Mouse (Mus musculus): ENCODE measurements around the gene Rtkn. TPM values are rescaled to one million over a fixed set of nuclear protein-coding genes. Genes with fewer than 3 reads are reported as not detected.

Gene Rtkn
- total and polyA plus RNA-seq, 3 experiments: 9.5 to 100 (median 10.2) TPM

DNA sequence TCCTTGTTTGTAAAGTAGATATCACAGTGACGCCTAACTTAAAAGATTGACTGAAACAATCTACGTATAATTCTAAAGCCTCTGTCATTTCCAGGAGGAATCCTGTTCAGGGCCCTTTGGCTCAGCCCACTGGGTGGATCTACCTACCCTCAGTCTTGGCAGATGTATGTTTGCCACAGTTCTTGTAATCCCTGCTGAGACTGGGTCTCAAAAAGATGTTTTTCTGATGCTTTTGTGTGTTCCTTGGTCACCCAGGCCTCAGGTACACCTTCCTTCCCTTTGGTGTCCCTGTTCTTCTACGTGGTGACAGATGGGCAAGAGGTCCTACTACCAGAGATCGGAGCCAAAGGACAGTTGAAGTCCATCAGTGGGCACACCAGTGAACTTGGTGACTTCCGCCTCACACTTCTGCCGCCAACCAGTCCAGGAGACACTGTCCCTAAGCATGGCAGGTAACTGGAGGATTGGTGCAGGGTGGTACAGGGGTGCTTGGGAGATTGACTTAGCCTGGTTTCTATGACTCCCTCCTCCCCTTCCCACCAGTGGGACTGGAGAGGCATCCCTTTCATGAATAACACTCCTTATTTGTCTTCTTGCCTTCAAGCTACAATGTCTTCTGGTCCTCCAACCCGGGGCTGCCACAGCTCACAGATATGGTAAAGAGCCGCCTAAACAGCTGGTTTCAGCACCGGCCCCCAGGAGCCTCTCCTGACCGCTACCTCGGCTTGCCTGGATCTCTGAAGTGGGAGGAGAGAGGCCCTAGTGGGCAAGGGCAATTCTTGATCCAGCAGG is 18.7 kb upstream of the Rtkn start:
- no peak for DNase-seq

DNA sequence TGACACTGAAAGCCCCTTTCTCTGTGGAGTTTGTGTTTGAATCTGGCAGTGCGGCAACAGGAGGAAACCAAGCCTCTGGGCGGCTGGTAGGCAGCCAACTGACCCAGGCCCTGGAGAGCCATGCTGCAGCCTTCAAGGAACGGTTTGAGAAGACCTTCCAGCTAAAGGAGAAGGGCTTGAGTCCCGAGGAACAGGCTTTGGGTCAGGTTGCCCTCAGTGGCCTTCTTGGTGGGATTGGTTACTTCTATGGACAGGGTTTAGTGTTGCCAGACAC is 18.2 kb upstream of the Rtkn start:
- DNase-seq: no peak

DNA sequence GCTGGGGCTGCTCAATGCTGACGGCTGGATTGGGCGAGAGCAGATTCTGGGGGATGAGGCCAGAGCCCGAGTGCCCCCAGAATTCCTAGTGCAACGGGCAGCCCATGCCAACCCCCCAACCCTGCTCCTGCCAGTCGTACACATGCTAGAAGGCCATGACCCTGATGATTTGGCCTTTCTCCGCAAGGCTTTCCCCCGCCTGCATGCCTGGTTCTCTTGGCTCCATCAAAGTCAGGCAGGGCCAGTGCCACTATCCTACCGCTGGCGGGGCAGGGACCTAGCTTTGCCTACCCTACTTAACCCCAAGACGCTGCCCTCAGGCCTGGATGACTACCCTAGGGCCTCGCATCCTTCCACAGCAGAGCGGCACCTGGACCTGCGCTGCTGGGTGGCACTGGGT is 17.6 kb upstream of the Rtkn start:
- DNase-seq: peak; percentile 62

DNA sequence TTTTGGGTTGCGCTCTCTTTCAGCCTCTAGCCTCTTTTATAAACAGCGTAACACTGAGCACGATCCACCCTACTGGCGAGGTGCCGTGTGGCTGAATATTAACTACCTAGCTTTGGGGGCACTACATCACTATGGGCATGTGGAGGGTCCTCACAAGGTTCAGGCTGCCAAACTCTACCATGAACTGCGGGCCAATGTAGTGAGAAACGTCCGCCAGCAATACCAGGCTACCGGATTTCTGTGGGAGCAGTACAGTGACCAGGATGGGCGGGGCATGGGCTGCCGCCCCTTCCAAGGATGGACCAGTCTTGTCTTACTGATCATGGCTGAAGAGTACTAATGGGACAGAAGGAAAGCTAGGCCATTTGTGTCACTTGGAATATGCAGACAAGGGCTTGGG is 16.9 kb upstream of the Rtkn start:
- DNase-seq: no peak

DNA sequence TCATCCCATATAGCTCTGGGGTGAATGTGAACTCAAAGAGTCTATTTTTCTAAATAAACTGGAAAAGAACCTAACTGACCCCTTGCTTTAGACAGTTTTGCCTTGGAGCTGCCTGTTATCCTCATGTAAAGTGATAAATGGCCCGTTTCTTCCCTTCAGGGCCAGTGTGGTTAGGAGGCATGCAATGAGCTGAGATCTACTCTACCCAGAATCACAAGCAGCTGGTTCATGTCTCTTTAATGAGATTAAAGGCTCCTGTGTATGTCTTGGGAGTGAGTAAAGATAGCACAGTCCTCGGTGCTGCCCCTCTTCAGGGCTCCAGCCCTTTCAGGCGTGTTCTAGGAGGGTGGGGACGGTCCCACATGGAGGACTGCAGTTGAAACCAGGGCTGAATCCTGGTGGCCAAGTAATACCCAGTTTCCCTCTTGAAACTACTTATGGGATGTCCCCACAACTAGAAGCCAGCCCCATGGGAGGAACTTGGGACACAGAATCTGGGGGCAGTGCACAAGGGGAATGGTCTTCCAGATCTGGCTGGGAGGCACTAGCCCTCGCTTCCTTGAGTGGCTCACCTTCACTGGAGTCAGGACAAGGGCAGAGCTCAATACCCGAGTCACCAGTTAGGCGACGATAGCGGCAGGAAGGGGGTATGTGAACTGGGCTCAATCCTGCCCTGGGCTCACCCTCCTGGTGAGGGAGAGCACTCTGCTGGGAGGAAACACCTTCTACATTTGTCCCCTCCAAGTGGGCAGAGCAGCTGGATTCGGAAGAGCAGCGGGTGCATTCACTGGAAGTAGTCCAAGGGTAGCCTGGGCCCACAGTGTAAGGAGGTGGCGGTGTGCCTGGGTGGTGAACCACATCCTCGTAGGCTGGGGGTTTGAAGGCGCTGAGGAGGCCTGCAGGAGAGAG is 16.2 kb upstream of the Rtkn start:
- DNase-seq: no peak

DNA sequence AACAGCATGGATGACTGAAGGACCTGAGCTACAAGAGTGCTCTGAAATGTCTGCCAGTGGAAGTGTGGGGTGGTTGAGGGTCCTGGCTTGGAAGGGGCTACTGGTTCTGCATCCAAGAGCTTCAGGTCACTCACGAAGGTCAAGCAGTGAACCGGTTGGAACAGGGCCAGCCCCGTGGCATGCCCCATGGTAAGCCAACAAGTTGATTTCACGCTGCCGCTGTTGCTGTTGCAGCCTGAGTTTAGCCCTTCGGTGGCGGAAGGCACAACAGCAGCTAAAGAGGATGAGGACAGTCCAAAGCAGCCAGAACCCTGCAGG is 15.6 kb upstream of the Rtkn start:
- peak; percentile 47 for DNase-seq

DNA sequence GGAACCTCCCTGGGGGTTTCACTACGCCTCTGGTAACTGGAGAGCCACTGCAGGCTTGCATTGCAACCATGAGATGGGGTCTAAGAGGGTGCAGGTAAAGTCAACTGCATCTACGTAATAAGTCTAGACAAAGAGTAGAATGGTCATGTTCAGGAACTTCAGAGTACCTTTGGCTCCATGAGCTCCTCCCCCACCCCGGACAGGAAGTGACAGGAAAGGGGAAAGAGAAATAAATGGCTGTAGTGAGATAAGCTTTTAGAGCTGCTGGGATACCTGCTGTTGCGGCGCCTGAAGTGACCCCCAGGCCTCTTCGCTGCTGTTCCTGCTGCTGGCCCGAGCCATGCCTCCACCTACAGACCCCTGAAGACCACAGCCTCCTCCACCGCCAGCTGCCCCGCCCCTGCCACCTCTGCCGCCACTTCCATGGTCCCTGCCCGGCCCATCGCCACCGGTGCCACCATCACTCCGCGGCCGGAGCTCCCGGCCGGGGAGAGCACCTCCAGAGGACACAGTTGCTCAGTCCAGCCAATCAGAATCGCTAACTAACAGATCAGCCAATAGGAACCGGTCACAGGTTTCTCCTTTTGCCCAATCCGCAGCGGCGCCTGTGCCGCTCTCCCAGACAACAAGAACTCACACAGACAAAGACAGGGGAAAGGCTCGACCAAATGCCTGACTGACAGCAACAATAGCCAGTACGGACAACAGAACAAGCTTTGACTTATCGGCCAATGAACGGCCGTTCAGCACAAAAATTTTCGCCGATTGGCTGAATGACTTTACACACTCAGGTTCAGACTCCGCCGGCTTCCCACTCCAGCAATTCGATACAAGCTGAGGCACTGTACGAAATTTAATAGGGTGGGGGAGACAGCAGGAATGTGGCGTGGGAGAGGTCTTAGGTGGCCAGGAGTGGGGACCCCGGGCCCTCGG is 14.1 kb upstream of the Rtkn start, which contains the start of gene Wbp1:
TSS of gene Wbp1 (minus strand) at position 630 of the 933 bp plus-strand sequence.
- DNase-seq: peak; percentile 98

DNA sequence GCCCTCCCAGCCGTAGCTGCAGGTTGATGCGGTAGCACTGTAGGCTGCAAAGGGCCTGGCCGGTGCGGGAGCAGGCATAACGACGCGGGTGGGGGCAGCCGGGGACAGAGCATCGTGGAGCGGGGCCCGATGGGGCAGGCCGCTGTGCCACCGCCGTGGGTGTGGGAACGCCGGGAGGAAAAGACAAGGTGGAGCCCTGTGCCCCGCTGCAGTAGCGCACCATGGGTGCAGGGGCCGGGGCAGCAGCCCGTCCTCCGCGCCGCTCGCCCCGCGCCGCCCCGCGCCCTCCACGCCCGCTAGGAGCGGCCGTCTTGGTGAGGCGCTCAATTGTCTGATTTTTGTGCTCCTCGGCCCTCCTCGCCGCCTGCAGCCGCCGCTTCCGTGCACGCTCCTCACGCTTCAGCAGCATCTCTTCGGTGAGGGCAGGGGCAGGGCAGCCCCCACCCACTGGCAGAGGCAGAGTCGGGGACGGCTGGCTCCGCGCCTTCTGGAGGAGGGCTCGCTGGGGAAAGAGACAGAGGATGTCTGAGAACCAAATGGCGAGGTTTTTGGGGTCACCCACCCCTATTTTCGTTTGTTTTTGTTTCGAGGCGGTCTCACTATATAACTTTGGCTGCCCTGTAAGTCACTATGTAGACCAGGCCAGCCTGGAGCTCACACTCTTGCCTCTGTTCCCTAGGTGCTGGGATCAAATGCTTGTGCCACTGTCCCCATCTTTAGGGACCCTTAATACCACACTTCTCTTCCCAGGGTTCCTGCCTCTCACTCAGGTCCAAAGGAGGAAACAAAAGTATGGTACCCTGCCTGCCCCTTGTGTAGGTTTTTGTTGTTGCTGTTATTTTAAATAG is 13.2 kb upstream of the Rtkn start:
- no peak for DNase-seq

DNA sequence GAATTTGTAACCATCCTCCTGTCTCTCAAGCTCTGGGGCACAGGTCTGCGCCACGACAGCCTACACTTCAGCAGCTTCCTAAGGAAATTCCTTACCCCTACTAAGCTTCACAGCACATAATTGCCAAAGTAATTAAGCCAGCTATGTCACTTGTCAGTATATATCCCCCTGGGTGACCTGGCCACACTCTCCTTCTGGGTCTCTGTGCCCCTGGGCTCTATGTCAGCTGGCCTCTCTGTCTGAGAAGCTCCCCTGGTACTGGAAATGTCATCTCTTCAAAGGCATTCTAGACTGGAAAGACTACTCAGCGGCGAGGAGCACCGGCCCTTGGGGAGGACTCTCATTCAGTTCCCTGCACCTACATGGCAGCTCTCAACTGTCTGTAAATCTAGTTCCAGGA is 12.3 kb upstream of the Rtkn start:
- no peak for DNase-seq

DNA sequence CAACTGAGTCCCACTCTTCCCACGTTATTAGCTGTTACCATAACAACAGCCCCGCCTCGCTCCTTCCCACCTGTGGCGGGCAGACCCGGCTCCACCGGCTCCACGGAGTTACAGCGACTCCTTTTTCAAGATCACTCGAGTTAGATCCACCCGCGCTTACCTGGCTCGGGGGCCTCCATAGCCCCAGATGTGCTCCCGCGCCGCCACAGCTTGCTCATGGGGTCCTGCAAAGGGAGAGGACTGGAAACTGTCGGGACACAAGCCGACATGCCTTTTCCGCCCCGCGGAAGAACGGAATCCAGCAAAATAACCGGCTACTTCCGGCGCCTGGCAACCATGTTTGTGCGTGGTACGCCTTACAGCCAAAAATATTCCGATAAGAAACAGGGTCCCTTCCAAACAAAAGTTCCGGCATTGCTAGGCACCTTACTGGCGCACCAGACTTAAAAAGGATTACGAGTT is 10.4 kb upstream of the Rtkn start:
- peak; percentile 93 for DNase-seq

DNA sequence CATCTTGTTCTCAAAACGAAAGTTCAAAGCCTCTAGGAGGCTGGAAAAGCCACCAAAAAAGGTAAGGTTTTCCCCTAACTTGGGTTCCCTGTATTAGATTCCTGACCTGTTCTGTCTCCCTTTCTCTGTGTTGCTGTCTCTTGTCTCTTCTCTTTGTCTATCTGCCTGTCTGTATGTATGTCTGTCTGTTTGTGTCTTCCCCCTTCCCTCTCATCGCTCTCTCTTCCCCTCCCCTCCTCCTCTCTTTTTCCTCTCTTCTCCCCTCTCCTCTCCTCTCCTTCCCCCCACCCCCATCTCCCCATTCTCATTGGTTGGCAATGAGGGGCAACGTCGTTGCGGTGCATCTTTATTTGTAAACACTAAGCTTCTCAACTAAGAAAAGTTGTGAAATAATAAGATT is 9.9 kb upstream of the Rtkn start, which contains the start of gene Ino80b:
TSS of gene Ino80b (minus strand) at position 101 of the 400 bp plus-strand sequence.
- DNase-seq: no peak

DNA sequence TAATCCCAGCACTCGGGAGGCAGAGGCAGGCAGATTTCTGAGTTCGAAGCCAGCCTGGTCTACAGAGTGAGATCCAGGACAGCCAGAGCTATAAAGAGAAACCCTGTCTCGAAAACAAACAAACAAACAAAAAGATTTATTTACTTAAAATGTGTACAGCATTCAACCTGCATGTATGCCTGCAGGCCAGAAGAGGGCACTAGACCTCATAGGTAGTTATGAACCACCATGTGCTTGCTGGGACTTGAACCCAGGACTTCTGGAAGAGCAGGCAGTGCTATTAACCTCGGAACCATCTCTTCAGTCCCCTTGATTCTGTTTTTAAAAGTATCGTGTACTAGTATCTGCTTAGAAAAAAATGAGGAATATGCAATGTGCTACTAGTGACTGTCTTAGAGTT is 7.8 kb upstream of the Rtkn start:
- DNase-seq: no peak

DNA sequence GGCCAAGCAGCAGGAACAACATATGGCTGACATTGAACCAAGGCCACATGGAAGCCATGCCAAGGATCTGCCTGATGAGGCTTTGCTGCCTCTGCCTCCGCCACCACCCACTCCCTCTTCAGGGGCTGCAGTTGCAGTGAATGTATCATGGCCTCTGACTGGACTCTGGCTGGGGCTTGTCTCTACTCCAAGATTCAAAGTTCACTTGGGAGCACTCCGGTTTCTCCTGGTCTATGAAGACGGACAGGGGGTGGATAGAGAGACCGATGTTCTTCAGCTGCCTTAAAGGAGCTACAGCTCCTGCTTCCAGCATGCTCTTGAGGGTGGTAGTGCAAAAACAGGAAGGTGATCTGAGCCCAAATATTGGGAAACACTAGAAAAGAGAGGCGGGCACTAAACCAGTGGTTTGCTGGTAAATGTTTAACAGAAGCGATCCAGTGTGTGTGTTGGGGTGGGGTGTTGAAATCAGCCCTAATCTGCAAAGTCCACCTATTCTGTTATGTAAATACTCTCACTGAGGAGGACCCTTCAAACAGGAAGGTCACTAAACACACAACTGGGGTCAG is 3.7 kb upstream of the Rtkn start:
- no peak for DNase-seq

DNA sequence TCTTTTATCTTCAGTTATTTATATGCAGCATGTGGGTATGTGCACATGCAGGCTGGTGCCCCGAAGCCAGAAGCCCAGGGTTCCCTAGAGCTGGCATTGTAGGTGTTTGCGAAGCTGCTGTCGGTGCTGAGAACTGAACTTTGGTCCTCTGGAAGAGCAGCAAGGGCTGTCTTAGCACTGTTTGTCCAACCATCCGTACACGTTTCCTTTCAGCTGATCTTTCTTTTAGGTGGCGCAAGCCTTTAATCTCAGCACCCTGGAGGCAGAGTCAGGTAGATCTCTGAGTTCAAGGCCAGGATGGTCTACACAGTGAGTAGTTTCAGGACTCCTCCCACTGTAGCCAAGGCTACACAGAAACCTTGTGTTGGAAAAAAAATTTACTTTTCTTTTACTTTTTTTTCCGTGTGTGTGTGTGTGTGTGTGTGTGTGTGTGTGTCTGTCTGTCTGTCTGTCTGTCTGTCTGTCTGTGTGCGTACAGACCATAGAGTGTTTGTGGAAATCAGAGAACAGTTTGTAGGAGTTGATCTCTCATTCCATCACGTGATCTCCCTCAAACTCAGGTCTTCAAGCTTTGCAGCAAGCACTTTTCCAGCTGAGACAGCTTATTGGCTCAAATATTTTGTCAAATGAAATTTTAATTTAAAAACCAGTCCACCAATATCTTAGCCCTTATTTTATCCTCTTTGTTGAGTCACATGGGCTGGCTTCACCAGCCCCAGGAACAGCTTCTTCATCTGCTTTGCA is 2.9 kb upstream of the Rtkn start:
- no peak for DNase-seq

DNA sequence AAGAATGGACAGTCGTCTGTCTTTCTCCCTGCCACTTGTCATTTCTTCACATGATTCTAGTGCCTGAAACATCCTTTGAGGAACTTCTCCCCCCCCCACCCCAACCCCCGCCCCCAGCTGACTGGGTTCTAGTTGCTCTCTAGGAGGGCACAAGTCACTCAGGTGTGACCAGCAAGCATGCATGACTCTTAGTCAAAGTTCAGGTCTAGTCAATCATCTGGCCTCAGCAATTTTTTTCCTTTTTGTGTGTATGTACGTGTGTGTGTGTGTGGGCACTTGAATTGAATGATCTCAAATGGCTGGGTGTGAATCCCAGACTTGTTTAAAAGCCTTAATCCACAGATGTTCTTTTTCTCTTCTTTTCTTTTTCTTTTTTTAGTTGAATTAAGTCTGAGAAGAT is 1.0 kb upstream of the Rtkn start:
- DNase-seq: no peak

DNA sequence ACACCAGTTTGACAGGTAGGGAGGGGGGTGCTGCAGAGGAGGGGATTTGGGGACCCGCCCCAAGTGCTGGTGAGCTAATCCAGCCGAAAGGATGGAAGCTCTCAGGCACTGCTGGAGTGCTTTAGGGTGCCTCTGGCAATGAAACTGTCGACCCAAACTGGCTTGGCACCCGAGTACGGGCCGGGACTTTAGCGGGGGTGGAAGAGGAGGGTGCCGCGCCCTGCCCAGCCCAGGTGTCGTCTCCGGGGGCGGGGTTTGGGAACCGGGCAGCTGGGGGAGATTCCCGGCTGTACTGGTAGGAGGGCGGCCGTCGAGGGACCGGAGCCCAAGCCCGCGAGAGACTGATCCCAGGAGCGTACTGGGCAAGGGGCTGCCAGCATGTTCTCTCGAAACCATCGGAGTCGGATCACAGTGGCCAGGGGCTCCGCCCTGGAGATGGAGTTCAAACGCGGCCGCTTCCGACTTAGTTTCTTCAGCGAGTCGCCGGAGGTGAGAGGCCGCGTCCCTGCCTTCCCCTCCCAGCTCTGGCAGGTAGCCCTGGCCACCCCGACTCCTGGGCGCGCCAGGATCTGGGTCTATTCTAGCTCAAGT is 403 bp downstream of the Rtkn start:
- DNase-seq: peak; percentile 49

DNA sequence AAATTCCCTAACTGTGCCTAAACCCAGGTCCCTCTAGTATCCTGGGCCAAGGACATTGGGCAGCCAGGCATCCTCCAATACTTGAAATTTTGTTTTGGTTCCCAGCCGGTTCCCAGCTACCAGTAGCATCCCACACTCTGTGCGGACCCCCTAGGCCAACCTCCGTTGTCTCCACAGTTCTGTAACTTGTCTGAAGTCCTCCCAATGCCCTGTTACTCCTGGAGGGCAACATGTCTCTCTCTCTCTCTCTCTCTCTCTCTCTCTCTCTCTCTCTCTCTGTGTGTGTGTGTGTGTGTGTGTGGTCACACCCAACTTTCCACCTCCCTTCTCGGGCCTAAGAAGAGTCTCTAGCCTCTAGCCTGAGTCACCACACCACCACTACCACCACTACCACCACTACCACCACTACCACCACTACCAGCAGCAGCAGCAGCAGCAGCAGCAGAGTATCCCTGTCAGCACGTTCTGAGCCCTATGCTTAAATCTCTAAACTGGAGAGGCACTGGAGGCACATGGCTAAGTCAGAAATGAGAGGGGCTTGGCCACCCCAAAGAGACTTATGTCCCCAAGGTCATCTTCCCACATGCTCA is 1.1 kb downstream of the Rtkn start:
- no peak for DNase-seq

DNA sequence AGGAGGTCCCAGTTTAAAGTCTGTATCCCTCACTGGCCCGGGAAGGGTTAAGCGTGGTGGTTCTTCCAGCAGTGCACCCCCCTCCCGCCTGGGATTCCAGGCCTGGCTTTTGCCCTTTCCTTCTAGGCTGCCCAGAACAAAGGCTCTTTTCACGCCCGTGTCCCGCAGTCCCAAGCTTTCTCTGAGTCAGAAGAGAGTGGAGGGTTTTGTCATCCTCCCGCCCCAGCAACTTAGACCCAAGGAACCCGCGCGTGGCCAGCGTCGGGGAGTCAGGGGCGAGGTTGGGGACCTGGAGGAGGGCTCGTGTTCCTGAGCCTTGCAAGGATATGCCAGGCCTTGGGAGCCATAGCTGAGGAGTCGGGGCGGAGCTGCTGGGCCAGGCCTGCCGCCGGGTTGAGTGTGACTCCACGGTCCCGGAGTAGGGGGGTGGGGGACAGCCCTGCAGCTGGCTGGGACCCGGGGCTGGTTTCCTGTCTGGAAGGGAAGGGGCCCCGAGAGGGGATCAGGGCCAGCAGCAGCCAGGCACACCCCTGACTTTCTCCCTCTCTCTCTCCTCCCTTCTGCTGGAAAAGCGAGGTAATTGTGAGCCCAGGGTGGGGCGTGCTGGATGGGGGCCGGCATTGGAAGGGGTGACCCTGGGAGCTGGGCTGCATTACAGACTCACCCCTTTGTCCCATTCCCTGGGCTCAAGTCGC is 1.8 kb downstream of the Rtkn start:
- DNase-seq: peak; percentile 86

DNA sequence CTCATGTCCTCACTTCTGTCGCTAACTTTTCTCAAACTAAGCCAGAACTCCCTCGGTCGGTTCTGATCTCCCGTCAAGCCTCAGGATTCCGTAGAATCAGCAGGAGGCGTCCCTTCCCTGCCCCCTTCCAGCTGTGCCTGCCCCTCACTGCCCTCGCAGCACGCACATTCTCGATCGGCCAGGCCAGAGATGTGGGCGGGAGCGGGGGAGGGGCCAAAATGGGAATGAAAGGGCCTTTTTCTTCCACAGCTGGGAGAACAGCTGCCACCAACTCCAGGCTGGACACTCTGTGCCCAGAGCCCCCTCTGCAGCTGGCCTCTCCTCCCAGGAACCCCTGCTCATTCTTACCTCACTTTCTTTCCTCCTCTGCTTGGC is 2.3 kb downstream of the Rtkn start:
- DNase-seq: peak; percentile 94
